Mouse (Mus musculus): ENCODE measurements around the gene Dennd1a. TPM values are rescaled to one million over a fixed set of nuclear protein-coding genes. Genes with fewer than 3 reads are reported as not detected.

Gene Dennd1a
- polyA plus RNA-seq, 1 experiment from 2014 or later: 18.8 TPM

DNA sequence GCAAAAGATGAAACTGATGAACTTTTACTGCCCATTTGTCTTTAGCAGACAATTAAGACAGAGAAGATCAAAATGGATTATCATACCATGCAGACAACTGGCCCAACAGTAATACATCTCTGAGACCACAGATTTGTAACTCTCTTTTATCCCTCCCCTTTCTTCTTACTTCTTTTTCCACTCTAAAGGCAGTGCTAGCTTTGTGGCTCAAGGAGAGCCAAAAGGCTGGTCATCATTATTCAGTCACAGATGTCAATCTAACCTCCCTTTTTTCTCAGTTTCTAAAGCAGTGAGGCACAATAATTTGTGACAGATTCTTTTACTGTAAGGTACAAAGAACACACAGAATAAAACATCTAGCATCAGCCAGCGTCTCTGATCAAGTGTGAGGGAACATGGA lies 130.2 kb downstream of the Dennd1a start:
- WGBS: 41% methylated on average over 1 of the region's 1 CpGs
- H3K4me2 ChIP-seq (replicated peaks): no peak overlapping the region
- no peaks in the 10 kb centered on the region for H3K9me3 ChIP-seq
- ATAC-seq (ENCODE audit: low FRiP score, low read depth): no peak
- H3K9ac ChIP-seq: no peak overlapping the region
- no peaks in the 10 kb centered on the region for H3K27me3 ChIP-seq (replicated peaks)
- H3K4me1 ChIP-seq: 0 out of 2 replicates have a peak, but pooled peaks cover 6% of the 10 kb centered on the region
- H3K4me3 ChIP-seq: no peak overlapping the region
- no peaks in the 10 kb centered on the region for H3K36me3 ChIP-seq
- H3K27ac ChIP-seq: no peak overlapping the region

GRCm38 (mm10) chr2:38156001-38156400 lies 131.2 kb downstream of the Dennd1a start:
- Histone ChIP-seq H3K4me3 (no peak overlapping the region), H3K27ac (no peak overlapping the region), H3K9me3 (no peaks in the 10 kb centered on the region), H3K4me1 (0 out of 2 replicates have a peak, but pooled peaks cover 6% of the 10 kb centered on the region), H3K36me3 (no peaks in the 10 kb centered on the region), H3K9ac (no peak overlapping the region), H3K27me3 (replicated peaks) (no peaks in the 10 kb centered on the region), H3K4me2 (replicated peaks) (no peak overlapping the region)
- WGBS: 72% methylated on average over 2 of the region's 2 CpGs
- no peak for ATAC-seq (ENCODE audit: low FRiP score, low read depth)

- no peak for ATAC-seq (ENCODE audit: low FRiP score, low read depth)
- Histone ChIP-seq H3K9ac (no peak overlapping the region), H3K36me3 (no peaks in the 10 kb centered on the region), H3K9me3 (no peaks in the 10 kb centered on the region), H3K4me1 (peaks cover 11% of the 10 kb centered on the region), H3K27ac (no peak overlapping the region), H3K27me3 (replicated peaks) (no peaks in the 10 kb centered on the region), H3K4me3 (no peak overlapping the region), H3K4me2 (replicated peaks) (no peak overlapping the region)
Measured at GRCm38 (mm10) chr2:38144831-38145230, 142.4 kb downstream of the Dennd1a start.

DNA sequence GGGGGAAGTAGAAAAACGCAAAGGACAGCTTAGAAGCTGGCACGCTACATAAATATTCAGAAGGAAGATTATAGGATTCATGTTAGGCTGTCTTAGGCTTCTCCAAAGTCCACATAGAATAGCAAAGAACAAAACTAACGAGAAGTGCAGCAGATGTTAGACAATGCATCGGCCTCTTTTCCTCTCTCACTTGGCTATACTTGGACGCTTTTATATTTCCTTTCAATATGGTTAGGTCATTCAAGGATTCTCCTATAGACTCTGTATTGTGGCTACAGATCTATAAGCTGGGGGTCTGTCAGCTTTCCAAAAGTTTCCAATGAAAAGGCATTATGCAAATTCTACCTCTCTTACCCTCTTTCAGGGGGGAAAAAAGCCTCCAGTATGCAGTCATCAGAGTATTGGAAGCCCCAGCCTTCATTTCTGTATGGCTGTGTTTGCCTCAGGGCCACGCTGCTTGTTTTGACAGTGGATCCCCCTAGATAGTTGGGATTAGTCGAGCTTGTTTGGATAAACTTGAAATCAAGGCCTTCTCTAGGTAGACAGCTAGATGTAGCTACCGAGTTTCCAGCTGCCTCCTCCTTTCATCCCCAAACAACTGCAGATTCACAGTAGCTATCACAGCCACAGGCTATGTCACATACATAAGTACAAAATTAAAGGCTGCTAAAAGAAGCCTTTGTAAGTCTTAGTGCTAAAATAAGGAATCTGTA lies 143.0 kb downstream of the Dennd1a start:
- Histone ChIP-seq H3K4me1 (peaks cover 11% of the 10 kb centered on the region), H3K4me2 (replicated peaks) (no peak overlapping the region), H3K9me3 (no peaks in the 10 kb centered on the region), H3K36me3 (no peaks in the 10 kb centered on the region), H3K27ac (no peak overlapping the region), H3K27me3 (replicated peaks) (no peaks in the 10 kb centered on the region), H3K4me3 (no peak overlapping the region), H3K9ac (no peak overlapping the region)
- ATAC-seq (ENCODE audit: low FRiP score, low read depth): no peak
- 23% methylated on average over 8 of the region's 8 CpGs for WGBS

GRCm38 (mm10) chr2:38142905-38143304 lies 144.3 kb downstream of the Dennd1a start:
- H3K36me3 ChIP-seq: no peaks in the 10 kb centered on the region
- WGBS: 26% methylated on average over 5 of the region's 5 CpGs
- H3K9me3 ChIP-seq: no peaks in the 10 kb centered on the region
- no peak overlapping the region for H3K27ac ChIP-seq
- H3K4me3 ChIP-seq: no peak overlapping the region
- no peaks in the 10 kb centered on the region for H3K27me3 ChIP-seq (replicated peaks)
- ATAC-seq (ENCODE audit: low FRiP score, low read depth): no peak
- H3K9ac ChIP-seq: no peak overlapping the region
- H3K4me2 ChIP-seq (replicated peaks): no peak overlapping the region
- peaks cover 11% of the 10 kb centered on the region for H3K4me1 ChIP-seq

GRCm38 (mm10) chr2:38142210-38142609 lies 145.0 kb downstream of the Dennd1a start:
- H3K9me3 ChIP-seq: no peaks in the 10 kb centered on the region
- no peak overlapping the region for H3K27ac ChIP-seq
- H3K4me3 ChIP-seq: no peak overlapping the region
- no peaks in the 10 kb centered on the region for H3K27me3 ChIP-seq (replicated peaks)
- WGBS: 67% methylated on average over 2 of the region's 2 CpGs
- no peak for ATAC-seq (ENCODE audit: low FRiP score, low read depth)
- H3K4me1 ChIP-seq: peaks cover 11% of the 10 kb centered on the region
- H3K36me3 ChIP-seq: no peaks in the 10 kb centered on the region
- H3K9ac ChIP-seq: no peak overlapping the region
- H3K4me2 ChIP-seq (replicated peaks): no peak overlapping the region

DNA sequence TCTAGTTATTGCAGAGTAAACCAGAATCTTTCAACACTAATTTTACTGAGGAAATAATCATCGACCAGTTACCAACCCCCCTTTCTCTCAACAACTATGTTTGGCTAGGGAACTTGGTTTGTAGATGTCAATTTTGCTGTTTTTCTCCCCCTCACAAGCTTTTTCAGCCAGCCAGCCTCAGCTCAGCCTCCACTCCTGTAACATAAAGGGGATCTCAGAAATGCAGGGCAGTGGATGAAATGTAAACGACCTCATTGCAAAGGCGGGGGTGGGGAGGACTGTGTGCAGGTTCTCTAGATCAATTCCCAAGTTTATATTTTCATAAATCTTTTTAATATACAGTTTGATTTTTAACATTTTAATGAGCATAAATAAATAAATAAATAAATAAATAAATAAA lies 147.7 kb downstream of the Dennd1a start:
- no peak overlapping the region for H3K4me2 ChIP-seq (replicated peaks)
- H3K4me1 ChIP-seq: peaks cover 14% of the 10 kb centered on the region
- ATAC-seq (ENCODE audit: low FRiP score, low read depth): no peak
- H3K27me3 ChIP-seq (replicated peaks): no peaks in the 10 kb centered on the region
- no peaks in the 10 kb centered on the region for H3K9me3 ChIP-seq
- WGBS: 54% methylated on average over 3 of the region's 3 CpGs
- no peak overlapping the region for H3K9ac ChIP-seq
- H3K4me3 ChIP-seq: no peak overlapping the region
- no peak overlapping the region for H3K27ac ChIP-seq
- no peaks in the 10 kb centered on the region for H3K36me3 ChIP-seq

DNA sequence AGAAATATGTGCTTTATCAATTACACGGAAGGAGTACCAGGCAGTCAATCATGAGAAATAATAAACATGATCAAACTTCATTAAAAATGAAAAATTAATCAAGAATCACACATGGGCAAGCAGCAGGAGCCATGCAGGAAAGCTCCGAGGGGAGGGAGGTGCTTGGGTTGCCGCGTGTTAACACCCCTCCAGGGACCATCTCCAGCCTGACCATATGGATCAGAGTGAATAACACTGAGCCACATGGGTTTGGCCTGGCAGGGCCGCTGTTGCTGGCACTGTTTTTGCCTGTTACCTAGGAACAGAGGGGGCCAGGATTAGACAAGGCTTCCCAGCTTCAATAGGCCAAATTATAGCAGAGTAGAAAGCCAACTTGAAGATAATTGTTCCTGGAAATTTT lies 150.1 kb downstream of the Dennd1a start:
- Histone ChIP-seq H3K4me2 (replicated peaks) (no peak overlapping the region), H3K27ac (no peak overlapping the region), H3K4me1 (0 out of 2 replicates have a peak, but pooled peaks cover 3% of the 10 kb centered on the region), H3K4me3 (no peak overlapping the region), H3K9me3 (no peaks in the 10 kb centered on the region), H3K9ac (no peak overlapping the region), H3K36me3 (no peaks in the 10 kb centered on the region), H3K27me3 (replicated peaks) (no peaks in the 10 kb centered on the region)
- peak; percentile 89 for ATAC-seq (ENCODE audit: low FRiP score, low read depth)
- 10% methylated on average over 5 of the region's 5 CpGs for WGBS

- H3K27me3 ChIP-seq (replicated peaks): no peaks in the 10 kb centered on the region
- WGBS: 52% methylated on average over 3 of the region's 3 CpGs
- no peak overlapping the region for H3K9ac ChIP-seq
- H3K4me1 ChIP-seq: 0 out of 2 replicates have a peak, but pooled peaks cover 3% of the 10 kb centered on the region
- H3K36me3 ChIP-seq: no peaks in the 10 kb centered on the region
- H3K27ac ChIP-seq: no peak overlapping the region
- ATAC-seq (ENCODE audit: low FRiP score, low read depth): 0 out of 2 replicates have a peak, but pooled peaks have one; percentile 37
- H3K4me3 ChIP-seq: no peak overlapping the region
- no peaks in the 10 kb centered on the region for H3K9me3 ChIP-seq
- H3K4me2 ChIP-seq (replicated peaks): no peak overlapping the region
Measured at GRCm38 (mm10) chr2:38135427-38135826, 151.8 kb downstream of the Dennd1a start.

GRCm38 (mm10) chr2:38133036-38133825 lies 154.0 kb downstream of the Dennd1a start:
- H3K4me3 ChIP-seq: no peak overlapping the region
- no peak overlapping the region for H3K9ac ChIP-seq
- no peak for ATAC-seq (ENCODE audit: low FRiP score, low read depth)
- no peak overlapping the region for H3K27ac ChIP-seq
- H3K4me1 ChIP-seq: 0 out of 2 replicates have a peak, but pooled peaks cover 3% of the 10 kb centered on the region
- H3K36me3 ChIP-seq: no peaks in the 10 kb centered on the region
- no peaks in the 10 kb centered on the region for H3K27me3 ChIP-seq (replicated peaks)
- 85% methylated on average over 5 of the region's 5 CpGs for WGBS
- no peaks in the 10 kb centered on the region for H3K9me3 ChIP-seq
- no peak overlapping the region for H3K4me2 ChIP-seq (replicated peaks)

- Histone ChIP-seq H3K9me3 (no peaks in the 10 kb centered on the region), H3K4me1 (0 out of 2 replicates have a peak, but pooled peaks cover 3% of the 10 kb centered on the region), H3K27me3 (replicated peaks) (no peaks in the 10 kb centered on the region), H3K4me2 (replicated peaks) (no peak overlapping the region), H3K9ac (no peak overlapping the region), H3K27ac (no peak overlapping the region), H3K36me3 (no peaks in the 10 kb centered on the region), H3K4me3 (no peak overlapping the region)
- WGBS: 74% methylated on average over 1 of the region's 1 CpGs
- ATAC-seq (ENCODE audit: low FRiP score, low read depth): no peak
Measured at GRCm38 (mm10) chr2:38132233-38132822, 154.9 kb downstream of the Dennd1a start.

DNA sequence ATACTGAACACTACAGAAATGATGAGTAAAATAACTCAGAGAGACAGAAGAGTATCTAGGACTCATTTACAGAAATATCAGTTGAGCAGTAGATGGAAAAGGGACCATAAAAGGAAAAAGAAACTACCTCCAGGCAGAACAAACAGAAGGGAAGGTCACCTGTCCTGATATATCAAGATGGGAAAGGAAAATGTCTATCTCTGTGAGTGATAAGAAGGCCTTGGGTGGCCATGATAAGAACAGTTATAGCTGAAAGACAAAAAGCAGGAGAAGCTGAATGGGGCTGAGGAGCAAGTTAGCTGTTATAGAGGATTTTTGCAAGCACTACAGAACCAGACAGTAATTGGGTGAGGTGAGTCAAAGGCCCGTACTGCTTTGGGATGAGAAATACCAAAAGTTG lies 155.7 kb downstream of the Dennd1a start:
- 90% methylated on average over 1 of the region's 1 CpGs for WGBS
- no peaks in the 10 kb centered on the region for H3K36me3 ChIP-seq
- no peak for ATAC-seq (ENCODE audit: low FRiP score, low read depth)
- H3K4me2 ChIP-seq (replicated peaks): no peak overlapping the region
- no peak overlapping the region for H3K9ac ChIP-seq
- H3K4me1 ChIP-seq: no peaks in the 10 kb centered on the region
- no peaks in the 10 kb centered on the region for H3K27me3 ChIP-seq (replicated peaks)
- H3K9me3 ChIP-seq: no peaks in the 10 kb centered on the region
- no peak overlapping the region for H3K27ac ChIP-seq
- no peak overlapping the region for H3K4me3 ChIP-seq

Data from neural tube, embryonic 12.5 days (tissue).